Mouse (Mus musculus) kidney, embryonic 15.5 days (tissue): ENCODE measurements at regions not wholly inside any gene's neighbourhood (a gene's known extent, or its start where the extent isn't known, plus 50 kb on each side); places are given as distances from the start of the nearest gene placed in this dataset.

Experiments
- ATAC-seq: fragments of 200-750 bp; cut with Nextera tagmentation; replicated peaks from 2 replicates; pipeline ENCODE4 v1.8.0; 2017; ENCODE audit warnings: moderate TSS enrichment; ENCODE audit not compliant: low FRiP score
- H3K27ac ChIP-seq: fragments of 300-500 bp; sonication (generic); 2 replicates; pipeline ENCODE4 v1.5.1; 2015; ENCODE audit warnings: mild to moderate bottlenecking, inconsistent platforms
- H3K27me3 ChIP-seq: fragments of 300-500 bp; sonication (generic); 2 replicates; pipeline ENCODE4 v1.6.1; 2015; ENCODE audit warnings: inconsistent platforms
- H3K36me3 ChIP-seq: fragments of 300-500 bp; sonication (generic); 2 replicates; pipeline ENCODE4 v1.6.1; 2015; ENCODE audit warnings: inconsistent platforms
- H3K4me1 ChIP-seq: fragments of 300-500 bp; sonication (generic); 2 replicates; pipeline ENCODE4 v1.6.1; 2015; ENCODE audit warnings: inconsistent platforms
- H3K4me2 ChIP-seq: fragments of 300-500 bp; sonication (generic); 2 replicates; pipeline ENCODE4 v1.6.1; 2015; ENCODE audit warnings: moderate library complexity, mild to moderate bottlenecking, inconsistent platforms
- H3K4me3 ChIP-seq: fragments of 300-500 bp; sonication (generic); replicated peaks from 2 replicates; pipeline ENCODE4 v1.5.1; 2015; ENCODE audit warnings: mild to moderate bottlenecking, inconsistent platforms
- H3K9ac ChIP-seq: fragments of 300-500 bp; sonication (generic); 2 replicates; pipeline ENCODE4 v1.6.1; 2015; ENCODE audit warnings: mild to moderate bottlenecking, inconsistent platforms
- H3K9me3 ChIP-seq: fragments of 300-500 bp; sonication (generic); replicated peaks from 2 replicates; pipeline ENCODE4 v1.6.1; 2016; ENCODE audit warnings: inconsistent platforms
- WGBS: fragments of 180-500 bp; shearing (Covaris S2); methylation state at CpG from one replicate; pipeline ENCODE4 v1.1.7; 2015; ENCODE audit warnings: mixed read lengths; 5-methylcytosine and 5-hydroxymethylcytosine counted together

GRCm38 (mm10) chr11:84597572-84598295 lies 72.4 kb upstream of the Lhx1 start:
- Histone ChIP-seq H3K9me3 (no peaks in the 10 kb centered on the region), H3K27ac (no peak overlapping the region), H3K4me2 (no peak overlapping the region), H3K9ac (no peak overlapping the region), H3K4me1 (peaks cover 9% of the 10 kb centered on the region), H3K36me3 (no peaks in the 10 kb centered on the region), H3K27me3 (peaks cover 33% of the 10 kb centered on the region; the same call in 1 of the 2 replicates), H3K4me3 (no peak overlapping the region)
- ATAC-seq = no peak
- 81% methylated on average over 9 of the region's 9 CpGs for WGBS

- peaks cover 23% of the 10 kb centered on the region for H3K27me3 ChIP-seq
- H3K9me3 ChIP-seq = no peaks in the 10 kb centered on the region
- H3K36me3 ChIP-seq = no peaks in the 10 kb centered on the region
- H3K9ac ChIP-seq = no peak overlapping the region
- no peak for ATAC-seq
- WGBS = 33% methylated on average over 6 of the region's 6 CpGs
- no peaks in the 10 kb centered on the region; the same call in 1 of the 2 replicates for H3K4me1 ChIP-seq
- H3K27ac ChIP-seq = no peak overlapping the region
- H3K4me2 ChIP-seq = no peak overlapping the region
- H3K4me3 ChIP-seq = no peak overlapping the region
These were observed 67.5 kb upstream of the Lhx1 start for GRCm38 (mm10) chr11:84592715-84593339.

- Histone ChIP-seq H3K27me3 (peaks cover 10% of the 10 kb centered on the region), H3K9me3 (no peaks in the 10 kb centered on the region), H3K4me1 (peaks cover 6% of the 10 kb centered on the region; the same call in 1 of the 2 replicates), H3K4me2 (no peak overlapping the region), H3K27ac (no peak overlapping the region), H3K4me3 (no peak overlapping the region), H3K9ac (no peak overlapping the region), H3K36me3 (no peaks in the 10 kb centered on the region)
- ATAC-seq = no peak
- 21% methylated on average over 14 of the region's 14 CpGs for WGBS
These were observed 61.8 kb upstream of the Lhx1 start for GRCm38 (mm10) chr11:84587107-84587506.

- 0 out of 2 replicates have a peak, but pooled peaks cover 6% of the 10 kb centered on the region for H3K4me1 ChIP-seq
- H3K4me3 ChIP-seq = no peak overlapping the region
These were observed 60.3 kb upstream of the Lhx1 start for GRCm38 (mm10) chr11:84585626-84586025.

GRCm38 (mm10) chr11:84578805-84579541 lies 53.6 kb upstream of the Lhx1 start:
- Histone ChIP-seq H3K27ac (no peak overlapping the region), H3K9me3 (no peaks in the 10 kb centered on the region), H3K4me2 (no peak overlapping the region), H3K4me3 (no peak overlapping the region), H3K4me1 (peaks cover 7% of the 10 kb centered on the region), H3K27me3 (peaks cover 26% of the 10 kb centered on the region; the same call in 1 of the 2 replicates), H3K9ac (no peak overlapping the region), H3K36me3 (no peaks in the 10 kb centered on the region)
- WGBS = 69% methylated on average over 17 of the region's 17 CpGs
- ATAC-seq = no peak

More at GRCm38 (mm10) chr11:84585626-84586025, 60.3 kb upstream of the Lhx1 start:
- ATAC-seq = no peak
- no peak overlapping the region for H3K27ac ChIP-seq
- H3K4me2 ChIP-seq = no peak overlapping the region
- H3K36me3 ChIP-seq = no peaks in the 10 kb centered on the region
- H3K9me3 ChIP-seq = no peaks in the 10 kb centered on the region
- WGBS = 28% methylated on average over 3 of the region's 3 CpGs
- H3K27me3 ChIP-seq = peaks cover 12% of the 10 kb centered on the region
- H3K9ac ChIP-seq = no peak overlapping the region
